Mouse (Mus musculus): ENCODE measurements around the gene Uspl1.

The Uspl1 gene

DNA sequence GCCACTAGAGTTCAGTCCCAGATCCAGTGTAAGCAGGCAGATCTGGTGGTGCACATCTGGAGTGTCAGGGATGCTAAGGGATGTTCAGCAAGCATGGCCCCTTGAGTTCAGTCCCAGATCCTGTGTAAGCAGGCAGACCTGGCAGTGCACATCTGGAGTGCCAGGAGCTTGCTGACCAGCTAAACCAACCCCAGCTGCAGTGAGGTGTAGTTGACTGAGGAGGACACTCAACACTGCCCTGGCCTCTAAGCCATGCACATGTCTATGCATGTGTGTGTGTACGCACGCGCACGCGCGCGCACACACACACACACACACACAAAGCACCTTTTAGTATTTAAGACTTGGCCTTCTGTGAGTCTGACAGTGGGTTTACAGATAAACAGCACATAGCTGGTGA is 31.4 kb downstream of the Uspl1 start:
- no peak for DNase-seq

DNA sequence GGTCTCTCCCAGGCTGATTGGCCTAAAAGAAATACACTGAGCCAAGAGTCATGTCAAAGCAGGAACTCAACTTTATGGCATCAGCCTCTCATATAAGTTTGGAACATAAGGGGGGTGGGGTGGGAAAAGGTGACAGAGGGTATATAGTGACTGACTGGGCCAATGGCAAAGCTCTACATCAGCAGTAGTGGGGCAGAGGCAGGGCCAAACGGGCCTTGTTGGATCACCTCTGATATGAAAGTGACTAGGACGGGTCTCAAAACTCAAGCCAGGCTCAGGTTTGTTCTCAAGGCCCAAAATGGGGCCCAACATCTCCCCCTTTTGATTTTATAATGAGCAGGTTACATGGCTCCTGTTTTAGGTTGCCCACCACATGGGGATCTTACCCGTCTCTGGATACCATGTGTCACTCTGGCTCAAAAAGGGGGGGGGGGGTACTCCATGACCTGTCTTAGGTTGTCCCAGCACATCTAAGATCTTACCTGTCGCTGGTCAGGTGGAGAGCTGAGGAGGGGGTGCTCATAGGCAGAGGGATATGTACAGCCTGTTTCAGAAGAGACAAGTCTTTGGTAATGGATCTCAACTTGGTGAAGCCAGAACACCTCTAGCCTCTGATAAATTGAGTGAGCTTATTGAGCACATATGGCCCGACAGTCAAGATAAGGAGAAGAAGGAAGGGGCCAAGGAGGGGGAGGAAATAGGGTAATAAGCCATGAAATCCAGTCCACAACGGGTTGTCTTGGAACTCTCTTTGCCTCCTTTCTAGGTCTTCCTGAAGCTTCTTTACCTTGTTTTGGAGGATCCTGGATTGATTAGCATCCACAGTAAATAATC is 33.6 kb downstream of the Uspl1 start:
- DNase-seq: no peak

DNA sequence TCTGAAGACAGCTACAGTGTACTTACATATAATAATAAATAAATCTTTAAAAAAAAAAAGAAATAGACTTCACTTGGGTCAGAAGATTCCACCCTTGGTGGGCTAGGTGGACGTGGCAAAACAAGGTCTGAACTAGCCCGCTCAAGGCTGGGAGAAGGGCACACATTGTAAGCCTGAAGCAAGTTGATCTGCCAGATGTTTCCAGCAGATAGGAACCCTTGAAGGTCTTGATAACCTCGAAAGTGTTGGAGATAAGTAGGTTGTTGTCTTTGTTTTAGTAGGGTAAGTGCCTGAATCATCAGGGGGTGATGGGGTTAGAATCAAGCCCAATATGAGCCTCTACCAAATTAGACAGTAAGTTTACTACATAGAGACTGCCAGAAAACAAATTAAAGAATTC is 35.3 kb downstream of the Uspl1 start:
- DNase-seq: no peak

DNA sequence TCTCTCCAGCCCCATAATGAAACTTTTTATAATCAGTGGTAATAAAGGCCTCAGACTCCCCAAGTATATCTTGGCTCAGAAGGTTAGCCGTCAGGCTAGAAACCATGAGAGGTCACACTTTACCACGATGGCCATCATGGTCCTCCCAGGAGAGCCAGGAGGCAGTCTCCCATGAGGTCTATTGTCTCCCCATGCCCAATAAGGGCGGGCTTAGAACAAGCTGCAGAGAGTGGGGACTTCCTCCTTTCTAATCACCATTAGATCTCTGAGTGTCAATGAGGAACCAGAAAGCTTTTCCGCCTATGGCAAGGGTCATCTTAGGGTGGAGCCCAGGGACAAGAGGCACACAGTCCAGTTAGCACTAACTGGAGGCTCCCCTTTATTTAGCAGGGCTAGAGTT is 37.2 kb downstream of the Uspl1 start:
- no peak for DNase-seq

DNA sequence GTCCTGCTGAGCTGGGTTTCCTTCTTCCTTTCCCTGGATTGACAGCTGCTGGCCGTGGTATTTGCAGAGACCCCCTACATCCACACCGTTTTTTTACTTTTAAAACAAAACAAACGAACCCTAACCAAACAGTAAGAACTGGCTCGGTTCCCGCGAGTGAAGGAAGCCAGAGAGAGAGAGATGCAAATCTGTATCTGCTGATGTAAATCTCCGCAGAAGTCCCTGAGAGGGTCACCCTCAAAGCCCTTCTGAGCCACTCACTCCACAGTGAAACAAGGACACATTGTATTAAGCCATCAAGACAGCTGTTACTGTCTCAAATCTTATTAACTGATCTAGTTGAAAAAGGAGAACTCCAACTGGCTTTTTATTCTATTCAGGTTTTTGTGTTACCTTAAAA is 40.5 kb downstream of the Uspl1 start:
- DNase-seq: no peak

DNA sequence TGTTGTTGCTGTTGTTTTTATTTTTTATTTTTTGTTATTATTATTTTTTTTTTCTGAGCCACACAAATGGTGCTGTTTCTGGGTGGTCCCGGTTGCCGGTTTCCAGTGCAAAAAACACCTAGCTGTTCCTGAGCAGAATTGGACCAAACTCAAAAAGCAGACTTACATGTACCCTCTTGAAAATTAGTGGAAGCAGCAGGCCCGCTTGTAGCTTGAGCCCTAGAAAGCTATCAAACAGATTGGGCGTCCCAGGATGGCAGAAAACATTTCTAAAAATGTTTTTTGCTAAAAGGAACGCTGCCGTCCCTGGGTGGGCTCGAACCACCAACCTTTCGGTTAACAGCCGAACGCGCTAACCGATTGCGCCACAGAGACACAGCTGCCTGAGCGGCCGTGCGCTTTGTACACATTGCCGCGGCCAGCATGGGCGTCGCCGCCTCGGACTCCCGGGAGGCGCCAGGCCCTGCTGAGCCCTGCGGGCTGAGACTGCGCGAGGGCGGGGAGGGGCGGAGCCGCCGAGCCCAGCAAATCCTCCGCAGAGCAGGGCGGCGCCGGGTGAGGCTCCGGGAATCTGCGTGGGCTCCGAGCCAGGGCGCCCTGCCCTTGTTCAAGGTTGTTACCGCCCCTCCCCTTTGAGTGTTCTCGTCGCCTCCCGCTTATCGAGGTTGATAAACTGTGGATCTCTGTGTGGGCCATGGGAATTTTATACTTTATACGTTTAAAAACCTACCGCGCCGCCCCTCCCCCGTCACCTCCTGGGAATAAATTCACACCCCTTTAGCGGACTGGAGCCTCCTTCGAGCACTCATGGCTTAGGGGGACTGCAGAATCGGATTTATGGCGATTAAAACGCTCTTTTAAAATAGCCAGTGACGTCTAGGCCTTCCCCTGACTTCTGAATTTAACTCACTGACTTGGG is 44.8 kb downstream of the Uspl1 start:
- DNase-seq: peak; percentile 99

DNA sequence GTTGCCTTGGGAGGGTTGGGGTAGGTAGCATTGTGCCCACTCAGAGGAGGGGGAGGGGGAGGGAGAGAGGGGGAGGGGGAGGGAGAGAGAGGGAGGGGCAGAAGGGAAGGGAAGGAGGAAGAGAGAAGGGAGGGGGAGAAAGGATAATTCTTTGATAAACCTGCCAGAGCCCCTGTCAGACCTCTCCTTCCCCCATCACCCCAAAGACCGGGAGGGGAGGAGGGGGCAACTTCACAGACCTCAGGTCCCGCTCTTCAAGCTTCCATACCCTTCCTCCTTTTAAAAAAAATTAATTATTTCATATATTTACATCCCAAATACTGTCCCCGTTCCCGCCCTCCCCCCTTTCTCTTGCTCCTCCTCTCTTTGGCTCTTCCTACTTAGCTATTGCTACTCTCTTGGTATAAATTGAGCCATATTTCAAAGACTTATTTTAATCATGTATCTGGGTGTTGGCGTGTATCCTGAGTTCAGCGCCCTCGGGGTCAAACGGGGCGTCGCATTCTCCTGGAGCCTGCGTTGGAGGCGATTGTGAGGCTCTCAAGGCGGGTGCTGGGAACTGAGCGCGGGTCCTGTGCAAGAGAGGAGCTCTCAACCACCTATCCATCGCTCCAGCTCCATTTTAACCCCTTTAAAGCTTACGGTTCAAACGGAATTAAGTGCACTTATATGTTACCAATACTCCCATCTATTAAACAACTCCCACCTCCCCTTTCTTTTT is 45.6 kb downstream of the Uspl1 start:
- no peak for DNase-seq

DNA sequence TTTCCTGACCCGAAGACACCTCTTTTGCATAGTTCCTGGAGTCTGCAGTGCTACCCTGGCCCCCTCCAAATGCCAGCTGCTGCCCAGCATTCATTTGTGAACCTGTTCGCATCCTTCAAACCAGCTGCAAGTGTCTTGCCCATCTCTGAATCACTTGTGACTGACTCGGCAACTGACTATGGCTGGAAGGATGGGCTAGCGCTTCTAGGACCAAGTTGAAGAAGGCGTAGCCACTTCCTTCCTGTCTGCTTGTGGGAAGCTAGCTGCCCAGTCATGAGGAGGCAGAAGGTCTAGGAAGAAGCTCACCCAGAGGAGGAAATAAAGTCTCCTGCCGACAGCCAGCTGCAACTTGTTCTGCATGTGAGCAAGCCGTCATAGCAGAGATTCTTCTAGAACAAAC is 50.9 kb downstream of the Uspl1 start:
- no peak for DNase-seq

DNA sequence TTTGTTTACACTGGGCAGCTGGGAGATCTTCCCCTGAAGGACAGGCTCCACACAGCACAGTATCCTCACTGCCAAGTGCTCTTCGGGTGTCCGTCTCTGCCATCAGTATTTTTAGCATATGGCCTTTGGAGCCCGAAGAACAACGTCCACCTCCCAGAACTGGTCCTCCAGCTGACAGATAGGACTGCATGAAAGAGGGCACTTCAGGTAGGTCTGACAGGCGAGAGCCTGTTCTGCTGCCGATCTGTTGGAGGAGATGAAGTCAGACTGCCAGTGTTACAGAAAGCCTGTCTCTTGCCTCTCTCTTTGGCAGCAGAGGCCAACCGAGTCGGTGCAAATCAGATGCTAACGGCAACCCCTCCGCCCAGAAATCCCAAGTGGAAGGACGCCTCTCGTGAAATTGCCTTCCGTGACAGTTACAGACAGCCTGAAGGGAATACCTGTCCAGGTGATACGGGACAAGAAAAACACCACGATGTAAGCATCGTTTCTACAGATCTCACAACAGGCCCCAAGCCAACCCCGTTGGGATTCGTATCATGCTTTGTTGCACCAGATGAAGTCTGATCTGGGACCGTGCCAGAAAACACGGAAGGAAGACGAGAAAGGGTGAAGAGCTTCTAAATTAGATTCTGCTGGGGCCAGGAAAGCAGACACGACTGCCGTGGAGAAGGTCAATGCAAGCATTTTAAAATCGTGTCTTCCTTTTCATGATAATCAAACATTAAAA is 53.2 kb downstream of the Uspl1 start:
- DNase-seq: no peak

DNA sequence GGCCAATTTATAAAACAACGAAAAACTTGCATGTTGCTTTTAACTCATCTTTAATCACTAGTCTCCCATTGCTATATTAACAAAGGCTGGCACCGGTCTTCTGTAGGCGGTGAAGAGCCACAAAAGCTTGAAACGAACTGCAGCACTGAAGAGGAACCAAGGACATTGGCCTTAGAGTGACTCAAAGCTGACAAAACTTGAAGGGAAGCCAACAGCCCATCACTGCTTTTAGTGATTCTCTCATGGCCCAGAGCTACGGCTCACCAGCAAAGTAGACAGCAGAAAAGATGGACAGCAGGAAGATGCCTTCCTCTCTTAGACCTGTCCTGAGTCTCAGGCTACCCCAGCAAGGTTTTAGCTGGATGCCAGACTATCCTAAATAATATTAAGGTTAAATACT is 58.3 kb downstream of the Uspl1 start:
- no peak for DNase-seq

DNA sequence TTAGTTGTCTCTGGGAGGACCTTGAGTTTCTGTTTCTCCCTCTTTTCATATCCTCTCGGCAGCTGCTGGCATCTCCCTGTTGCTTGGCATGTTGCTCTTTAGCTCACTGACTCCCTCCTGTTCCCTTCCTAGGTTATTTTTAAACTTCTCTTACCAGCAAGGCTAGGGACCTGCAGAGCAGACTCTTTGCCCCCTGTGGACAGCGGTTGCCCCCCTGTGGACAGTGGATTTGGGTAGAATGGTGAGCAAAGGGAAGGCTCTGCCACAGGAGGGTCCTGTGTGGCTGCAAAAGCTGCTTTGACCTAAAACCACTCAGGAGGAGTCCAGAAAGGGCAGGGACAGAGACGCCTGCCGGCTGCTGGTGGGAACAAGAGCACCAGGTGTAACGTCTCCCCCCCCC is 58.9 kb downstream of the Uspl1 start:
- no peak for DNase-seq

DNA sequence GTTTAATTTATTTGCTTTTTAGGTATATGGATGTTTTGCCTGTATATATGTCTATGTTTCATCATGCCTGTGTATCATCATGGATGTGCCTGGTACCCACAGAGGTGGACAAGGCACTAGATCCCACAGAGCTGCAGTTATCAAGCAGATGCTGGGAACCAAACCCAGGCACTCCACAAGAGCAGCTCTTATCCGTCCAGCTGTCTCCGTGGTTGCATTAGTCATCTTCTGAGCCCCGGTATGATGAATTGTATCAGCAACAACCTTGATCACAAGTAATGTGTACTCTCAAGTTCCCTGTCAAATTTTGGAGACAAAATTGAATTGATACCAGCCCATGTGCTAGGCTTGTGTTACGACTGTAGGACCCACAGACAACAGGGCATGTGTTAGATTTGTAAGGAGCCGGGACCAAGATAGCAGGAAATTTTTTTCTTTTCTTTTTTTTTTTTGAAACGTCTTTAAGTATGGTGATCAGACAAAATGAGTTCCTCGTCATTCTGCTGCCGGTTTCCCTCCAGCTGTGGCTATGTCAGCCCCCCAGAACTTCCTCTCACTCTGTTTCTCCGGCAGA is 61.3 kb downstream of the Uspl1 start:
- DNase-seq: no peak

DNA sequence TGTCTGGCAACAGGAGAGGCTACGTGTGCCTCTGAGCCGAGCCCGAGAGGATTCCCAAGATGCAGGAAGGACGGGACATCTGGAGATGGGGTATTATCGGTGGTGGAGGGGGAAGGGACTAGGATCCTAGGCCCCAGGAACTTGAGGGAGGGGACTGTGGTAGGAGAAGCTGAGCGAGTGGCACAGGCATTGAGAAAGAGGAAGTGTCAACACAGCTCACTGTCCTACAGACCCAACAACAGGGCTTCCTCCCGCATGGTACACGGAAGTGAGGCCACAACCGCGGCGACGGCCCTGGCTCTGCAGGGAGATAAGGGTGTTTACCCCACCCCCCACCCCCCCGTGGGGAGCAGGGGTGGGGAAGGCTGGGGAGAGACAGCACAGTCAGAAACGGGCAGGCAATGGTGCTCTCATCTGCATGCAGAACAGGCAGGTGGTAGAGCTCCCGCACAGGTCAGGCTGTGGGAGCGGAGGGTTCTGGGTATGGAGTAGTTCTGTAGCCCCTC is 61.9 kb downstream of the Uspl1 start:
- DNase-seq: peak; percentile 56

DNA sequence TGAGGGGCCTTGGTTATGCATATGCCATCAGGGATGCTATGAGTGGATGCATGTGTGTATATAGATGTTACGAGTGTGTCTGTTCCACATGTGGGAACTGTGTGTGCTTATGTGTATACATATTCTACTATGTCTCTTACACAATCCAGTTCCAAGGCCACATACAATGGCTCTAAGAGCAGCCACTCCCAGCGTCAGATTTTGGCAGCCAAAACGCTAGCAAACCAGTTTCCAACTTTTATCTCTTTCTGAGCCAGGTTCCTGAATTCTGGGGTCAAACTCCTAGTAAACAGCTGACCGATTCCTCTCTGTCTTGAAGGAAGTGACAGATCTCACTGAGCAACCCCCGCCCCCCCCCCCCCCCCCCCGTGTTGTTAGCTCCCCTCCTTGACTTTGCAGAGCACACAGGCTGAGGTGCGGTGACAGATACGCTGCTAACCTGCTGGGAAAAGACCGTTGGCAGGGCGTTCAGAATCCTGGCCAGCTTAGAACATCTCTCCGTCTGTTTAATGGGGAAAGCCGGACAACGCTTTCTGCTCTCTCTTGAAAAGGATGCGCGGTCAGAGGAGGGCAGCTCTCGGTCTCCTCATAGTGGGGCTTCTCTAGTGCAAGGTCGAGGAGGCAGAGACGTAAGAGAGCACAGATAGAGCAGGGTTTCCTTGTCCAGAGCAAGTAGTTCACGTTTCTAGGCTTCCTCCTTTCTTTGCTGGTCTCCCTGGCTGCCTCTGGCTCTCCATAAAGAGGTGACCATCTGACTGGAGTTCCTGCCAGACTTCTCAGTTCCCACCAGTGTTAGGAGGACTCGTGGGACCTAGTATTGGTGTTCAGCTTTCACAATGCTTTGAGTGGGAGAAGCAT is 63.1 kb downstream of the Uspl1 start:
- DNase-seq: no peak

DNA sequence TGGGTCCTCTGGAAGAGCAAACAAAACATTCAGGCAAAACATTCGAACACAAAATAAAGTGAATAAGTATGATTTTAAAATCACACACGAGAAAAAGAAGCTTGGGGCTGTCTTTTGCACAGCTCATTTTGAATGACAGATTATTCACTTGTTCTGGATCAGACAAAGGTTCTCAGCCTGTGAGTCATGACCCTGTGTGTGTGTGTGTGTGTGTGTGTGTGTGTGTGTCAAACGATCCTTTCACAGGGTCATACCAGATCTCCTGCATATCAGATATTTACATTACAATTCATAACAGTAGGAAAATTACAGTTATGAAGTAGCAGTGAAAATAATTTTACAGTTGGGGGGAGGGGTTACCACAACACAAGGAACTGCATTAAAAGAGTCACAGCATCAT is 68.2 kb downstream of the Uspl1 start:
- DNase-seq: no peak

DNA sequence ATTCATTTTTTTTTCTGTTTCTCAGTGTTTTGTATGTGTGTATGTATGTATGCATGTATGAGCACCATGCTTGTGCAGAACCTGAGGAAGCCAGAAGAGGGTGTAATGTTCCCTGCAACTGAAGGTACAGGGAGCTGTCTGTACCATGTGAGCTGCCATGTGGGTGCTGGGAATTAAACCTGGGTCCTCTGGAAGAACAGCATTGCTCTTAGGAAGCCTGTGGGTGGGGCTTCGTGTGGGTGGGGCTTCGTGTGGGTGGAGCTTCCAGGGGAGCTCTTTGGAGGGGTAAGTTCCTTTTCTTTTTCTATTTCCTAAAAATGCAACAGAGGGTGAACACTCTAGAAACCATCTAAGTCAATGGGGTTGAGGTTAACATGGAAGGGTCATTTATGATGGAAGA is 69.3 kb downstream of the Uspl1 start:
- DNase-seq: no peak

DNA sequence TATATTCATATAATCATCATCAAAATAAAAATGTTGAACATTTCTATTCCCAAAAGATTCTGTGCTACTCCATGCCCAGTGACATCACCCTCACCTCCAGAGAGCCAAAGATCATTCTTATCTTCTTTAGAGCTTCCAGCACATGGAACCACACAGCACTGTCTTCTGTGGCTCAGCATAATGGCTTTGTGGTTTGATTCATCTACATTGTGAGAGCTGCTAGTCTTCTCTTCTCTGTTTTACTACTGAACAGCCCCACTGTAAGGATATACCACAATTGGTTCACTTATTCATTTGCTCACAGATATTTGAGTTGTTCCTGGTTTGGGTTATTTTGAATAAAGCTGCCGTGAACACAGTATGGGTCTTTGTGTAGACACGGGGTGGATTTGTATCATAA is 71.4 kb downstream of the Uspl1 start:
- DNase-seq: no peak

DNA sequence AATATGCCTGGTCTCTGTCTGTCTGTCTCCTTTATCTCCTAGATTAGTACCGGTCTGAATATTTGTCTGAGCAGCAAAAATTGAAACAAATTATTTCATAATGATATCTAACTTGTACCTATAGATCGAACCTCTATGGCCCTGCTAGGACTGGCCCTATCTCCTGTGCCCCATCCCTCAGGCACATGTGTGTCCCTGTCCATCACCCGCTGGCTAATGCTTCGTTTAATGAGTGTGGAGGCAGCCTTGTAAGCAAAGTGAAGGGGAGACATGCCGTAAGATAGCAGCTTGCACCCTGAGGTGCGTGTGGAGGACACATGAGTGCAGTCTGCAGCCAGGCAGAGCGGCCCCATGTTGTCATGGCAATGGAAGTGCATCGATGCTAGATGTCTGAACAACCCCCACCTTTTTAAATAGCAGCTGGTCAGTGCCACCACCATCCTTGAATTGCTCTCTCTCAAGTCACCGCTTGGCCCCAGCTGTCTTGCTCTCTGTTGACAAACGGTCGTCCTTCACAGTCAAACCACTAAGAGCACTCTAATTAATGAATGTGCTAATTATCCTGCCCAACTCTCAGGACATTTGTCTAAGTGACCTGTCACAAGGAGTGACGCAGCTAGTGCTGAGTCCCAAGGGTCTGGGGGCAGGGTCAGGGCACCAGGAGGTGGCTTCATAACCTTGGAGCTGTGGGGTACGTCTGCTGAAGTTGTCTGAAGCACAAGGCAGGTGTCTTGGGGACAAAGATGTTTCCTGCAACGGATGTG is 73.5 kb downstream of the Uspl1 start:
- no peak for DNase-seq

DNA sequence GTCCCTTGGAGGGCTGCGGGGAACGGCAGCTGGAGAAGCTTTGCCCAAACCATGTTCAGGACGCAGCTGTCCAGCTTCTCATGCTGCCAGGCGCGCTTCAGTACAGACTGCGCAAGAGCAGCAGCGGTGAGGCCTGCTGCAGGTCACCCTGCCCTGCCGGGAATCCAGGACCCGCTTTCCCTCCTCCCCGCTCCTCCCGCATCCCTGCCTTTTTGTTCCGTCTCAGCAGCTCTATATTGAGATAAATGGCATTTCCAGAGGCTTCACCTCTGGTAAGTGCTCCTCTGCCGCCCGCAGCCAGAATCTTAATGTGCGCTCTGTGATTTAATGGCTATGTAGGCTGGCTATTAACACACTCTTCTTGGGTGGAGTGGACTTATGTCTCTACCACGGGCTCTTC is 74.9 kb downstream of the Uspl1 start:
- no peak for DNase-seq

DNA sequence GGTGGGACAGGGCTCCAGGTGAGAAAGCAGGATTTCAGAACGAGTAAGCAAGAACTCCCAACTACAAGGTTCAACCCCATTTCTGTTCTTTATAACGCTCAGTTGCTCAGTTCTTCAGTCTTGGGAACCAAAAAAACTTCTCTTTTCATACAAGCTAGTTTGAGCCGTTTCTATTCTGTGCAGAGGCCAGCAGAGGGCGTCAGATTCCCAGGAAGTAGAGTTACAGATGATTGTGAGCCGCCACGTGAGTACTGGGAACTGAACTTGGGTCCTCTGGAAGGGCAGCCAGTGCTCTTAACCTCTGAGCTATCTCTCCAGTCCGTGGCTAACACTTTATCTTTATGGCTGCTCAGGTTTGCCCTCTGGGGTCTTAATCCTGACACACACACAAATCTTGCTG is 77.3 kb downstream of the Uspl1 start:
- DNase-seq: no peak

Measured in lung, postnatal 14 days (tissue).